Mouse (Mus musculus) naive thymus-derived CD4-positive, alpha-beta T cell, adult 2 months (primary cell): ENCODE results near the gene Olfr118.
"Not testable (repeated sequence)": the region's sequence is repeated elsewhere in the genome, so short reads cannot be mapped to it uniquely, and the experiment has no call there.

Experiments
- DNase-seq: peaks from one replicate; pipeline ENCODE4 v3.0.0-alpha.2; 2011; ENCODE audit warnings: low read depth

The Olfr118 gene

DNA sequence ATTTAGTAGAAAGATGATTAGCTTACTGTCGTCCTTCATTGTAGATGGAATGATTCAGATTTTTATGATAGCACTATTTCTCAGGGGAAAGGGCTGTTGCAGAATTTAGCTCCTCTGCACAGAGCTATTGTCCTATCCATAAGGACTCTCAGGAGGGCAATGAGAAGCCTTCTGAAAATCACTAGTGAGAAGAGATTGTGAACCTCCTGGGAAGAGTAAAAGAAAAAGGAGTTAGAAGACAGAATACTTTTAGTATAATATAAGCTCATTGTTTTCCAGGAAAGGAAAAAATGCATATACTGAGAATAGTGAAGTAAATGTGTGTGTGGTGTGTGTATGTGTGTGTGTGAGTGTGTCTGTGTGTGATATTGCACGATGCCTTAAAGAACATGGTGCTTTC is at the start of gene Olfr118:
Gene Olfr118, plus strand, starts transcription at position 301 of the 400 bp plus-strand sequence.
- no peak for DNase-seq

DNA sequence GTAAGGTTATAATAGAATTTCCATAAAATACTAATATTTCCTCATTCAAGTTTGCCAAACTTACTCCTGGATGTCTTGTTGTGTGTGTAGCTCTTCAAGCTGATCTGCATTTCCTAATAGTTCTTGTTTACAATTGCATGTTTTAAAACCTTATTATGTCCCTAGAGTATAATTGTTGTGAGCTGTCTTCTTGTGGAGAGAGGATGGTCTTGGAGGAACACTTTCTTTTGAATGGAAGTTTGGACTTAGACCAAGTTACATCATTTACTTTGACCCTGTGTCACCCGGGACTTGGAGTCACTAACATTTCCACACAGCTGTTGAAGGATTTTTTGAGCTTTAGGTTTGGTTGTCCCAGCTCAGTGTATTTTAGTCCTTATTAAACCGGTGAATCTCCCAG is 39.8 kb upstream of the Olfr118 start, which contains the start of the genes Olfr115 and Olfr116:
Gene Olfr115, minus strand, starts transcription at position 101 of the 400 bp plus-strand sequence.
Gene Olfr116, minus strand, starts transcription at position 191 of the 400 bp plus-strand sequence.
- no peak for DNase-seq

DNA sequence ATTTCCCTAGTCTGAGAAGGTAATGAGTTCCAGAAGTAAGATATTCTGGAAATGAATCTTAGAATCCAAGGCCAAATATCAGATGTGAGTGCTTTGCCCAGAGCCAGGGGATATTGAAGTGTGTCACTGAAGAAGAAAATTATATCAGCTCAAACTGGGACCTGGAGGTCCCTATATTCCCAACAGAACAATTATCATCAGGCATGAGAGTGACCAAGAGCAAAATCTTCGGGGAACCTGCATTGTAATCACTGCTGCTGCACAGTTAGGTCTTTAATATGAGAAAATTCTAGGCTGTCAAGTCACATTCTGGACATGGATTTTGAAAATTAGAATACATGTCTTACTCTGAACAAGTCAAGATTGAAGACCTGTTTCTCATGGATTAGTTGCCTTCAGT is 3.1 kb upstream of the Olfr118 start, which contains the start of gene Olfr117:
Gene Olfr117, minus strand, starts transcription at position 101 of the 400 bp plus-strand sequence.
- no peak for DNase-seq

DNA sequence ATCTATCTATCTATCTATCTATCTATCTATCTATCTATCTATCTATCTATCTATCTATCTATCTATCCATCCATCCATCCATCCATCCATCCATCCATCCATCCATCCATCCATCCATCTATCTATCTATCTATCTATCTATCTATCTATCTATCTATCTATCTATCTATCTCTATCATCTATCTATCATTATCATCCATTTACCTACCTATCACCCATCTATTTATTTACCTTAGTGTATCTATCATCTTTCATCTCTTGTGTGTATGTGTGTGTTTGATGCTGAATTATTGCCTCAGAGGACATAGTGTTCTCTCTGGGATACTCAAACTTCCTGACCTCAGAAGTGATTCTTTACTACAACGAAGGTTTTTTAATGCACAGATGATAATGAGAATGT is 29.5 kb downstream of the Olfr118 start, which contains the start of gene Olfr119:
Gene Olfr119, plus strand, starts transcription at position 301 of the 400 bp plus-strand sequence.
- not testable (repeated sequence) for DNase-seq

DNA sequence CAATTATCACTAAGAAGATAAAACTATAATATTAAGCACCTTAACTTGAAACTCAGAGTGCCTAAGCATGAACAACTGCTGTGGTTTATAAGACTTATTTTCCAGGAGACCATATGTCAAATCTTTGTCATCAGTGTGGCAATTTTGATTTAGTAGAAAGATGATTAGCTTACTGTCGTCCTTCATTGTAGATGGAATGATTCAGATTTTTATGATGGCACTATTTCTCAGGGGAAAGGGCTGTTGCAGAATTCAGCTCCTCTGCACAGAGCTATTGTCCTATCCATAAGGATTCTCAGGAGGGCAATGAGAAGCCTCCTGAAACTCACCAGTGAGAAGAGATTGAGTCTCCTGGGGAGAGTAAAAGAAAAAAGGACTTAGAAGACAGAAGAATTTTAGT is 54.7 kb downstream of the Olfr118 start, which contains the start of gene Olfr120:
Gene Olfr120, plus strand, starts transcription at position 301 of the 400 bp plus-strand sequence.
- no peak for DNase-seq
